Mouse (Mus musculus): ENCODE data around the gene Dffb.
"Not testable (repeated sequence)": the region's sequence is repeated elsewhere in the genome, so short reads cannot be mapped to it uniquely, and the experiment has no call there.

Gene Dffb

DNA sequence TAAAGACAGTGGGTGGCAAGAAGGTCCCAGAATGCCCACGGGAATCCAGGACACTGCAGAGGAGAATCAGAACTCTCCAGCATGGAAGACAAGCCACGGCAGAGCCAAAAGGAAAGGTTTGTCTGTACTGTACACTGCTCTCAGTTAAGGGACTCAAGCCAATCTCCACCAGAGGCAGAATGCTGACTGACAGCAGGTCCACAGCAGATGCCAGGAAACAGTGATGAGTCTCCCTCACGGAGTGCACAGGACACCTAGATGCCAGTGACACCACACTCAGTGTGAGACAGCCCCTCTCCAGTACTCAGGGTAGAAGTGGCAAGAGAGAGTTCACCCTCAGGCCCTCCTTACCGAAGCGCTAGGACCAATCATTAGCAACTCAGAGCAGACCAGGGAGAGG, 8.3 kb downstream of the Dffb start:
- no peak for DNase-seq (ENCODE audit: low read depth in 2 of 2, low spot score in 2 of 2)

DNA sequence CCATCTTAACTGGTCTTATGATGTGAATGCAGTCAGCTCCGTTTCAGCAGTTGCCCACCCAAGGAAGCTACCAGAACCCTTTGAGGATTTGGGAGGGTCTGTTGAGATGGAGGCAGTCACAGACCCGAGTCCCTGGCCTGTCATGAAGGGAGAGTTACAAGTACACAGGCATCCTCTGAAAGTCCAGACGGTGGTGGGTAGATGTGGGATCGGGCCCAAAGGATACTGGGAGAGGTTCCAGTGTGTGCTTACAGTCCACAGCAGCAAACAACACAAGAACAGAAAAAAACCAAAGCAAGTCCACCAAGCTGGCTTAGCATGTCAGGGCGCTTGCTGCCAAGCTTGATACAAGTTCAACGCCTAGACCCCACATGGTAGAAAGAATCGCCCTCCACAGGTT, 12.3 kb downstream of the Dffb start:
- DNase-seq (ENCODE audit: low read depth in 2 of 2, low spot score in 2 of 2) = no peak

DNA sequence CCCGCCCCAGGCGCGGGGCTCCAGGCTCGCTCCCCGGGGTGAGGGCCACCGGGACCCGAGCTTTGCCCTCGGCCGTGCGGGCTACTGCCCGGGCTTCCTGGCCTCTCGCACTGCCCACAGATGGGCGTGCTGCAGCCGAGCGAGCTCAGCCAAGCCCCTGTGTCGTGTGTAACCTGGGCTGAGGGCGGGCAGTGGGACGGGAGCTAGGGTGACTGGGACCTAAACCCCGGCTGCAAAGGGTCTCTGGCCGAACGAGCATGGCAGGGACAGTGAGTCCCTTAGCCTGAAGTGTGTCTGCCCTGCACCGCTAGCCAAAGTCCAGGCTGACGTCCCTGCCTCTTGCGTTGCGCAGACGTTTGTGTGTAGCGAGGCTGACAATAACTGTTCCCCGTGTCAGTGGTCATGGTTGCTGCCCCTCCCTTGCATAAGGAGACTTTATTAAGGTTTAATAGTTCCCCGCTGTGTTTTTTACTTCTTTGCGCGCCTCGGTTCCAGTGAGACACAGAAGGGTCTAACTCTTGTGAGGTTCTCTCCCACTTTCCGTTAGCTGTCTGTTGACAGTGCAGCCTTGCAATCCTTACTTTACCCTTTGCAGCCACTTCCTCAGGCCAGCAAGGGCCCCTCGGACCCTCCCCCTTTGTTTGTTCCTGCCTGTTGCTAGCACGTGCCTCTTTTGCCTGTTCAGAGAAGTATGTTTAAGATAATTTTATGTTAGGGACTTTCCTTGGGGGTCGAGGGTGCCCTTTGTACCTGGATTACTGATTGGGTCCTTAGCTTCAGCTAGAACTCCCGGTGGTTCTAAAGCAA, 17.3 kb downstream of the Dffb start:
- peak in 1 of 2 experiments; percentile 7 for DNase-seq (ENCODE audit: low read depth in 2 of 2, low spot score in 2 of 2)

DNA sequence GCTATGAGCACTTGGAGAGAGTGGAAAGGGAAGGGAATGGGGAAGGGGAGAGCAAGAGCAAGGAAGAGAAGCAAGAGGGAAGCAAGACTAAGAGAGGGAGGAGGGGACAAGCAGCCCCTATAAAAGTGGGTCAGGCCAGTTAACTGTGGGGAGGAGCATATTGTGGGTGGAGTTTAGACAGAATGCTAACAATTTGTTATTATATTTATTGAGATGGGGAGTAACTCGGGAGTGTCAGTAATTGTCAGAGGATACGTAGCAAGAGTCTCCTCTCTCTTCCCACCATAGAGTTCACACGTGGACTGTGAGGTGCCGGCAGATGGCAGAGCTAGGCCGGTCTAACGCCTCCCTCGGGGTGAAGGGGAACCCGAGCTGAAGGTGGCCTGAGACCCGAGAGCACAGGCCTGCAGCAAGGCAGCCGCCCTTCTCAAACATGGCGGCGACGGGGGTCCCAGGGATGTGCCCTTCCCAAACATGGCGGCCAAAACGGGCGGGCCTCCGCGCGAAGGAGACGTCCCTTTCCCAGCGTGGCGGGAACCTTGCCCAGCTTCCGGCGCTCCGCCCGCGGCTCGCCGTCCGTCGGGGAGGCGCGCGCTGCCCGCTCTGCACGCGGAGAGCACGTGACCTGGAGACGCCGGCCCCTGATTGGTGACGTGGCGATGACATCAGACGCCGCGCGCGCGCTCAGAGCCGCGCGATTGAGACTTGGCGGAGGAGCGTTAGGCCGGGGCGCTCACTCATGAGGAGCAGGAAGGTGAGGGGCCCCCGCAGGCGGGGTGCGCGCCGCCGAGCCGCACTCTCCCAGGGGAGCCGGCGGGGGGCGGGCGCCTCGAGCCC, 18.1 kb downstream of the Dffb start, which contains the start of gene A430005L14Rik:
Gene A430005L14Rik, plus strand, starts transcription at position 669 of the 837 bp plus-strand sequence.
- DNase-seq (ENCODE audit: low read depth in 2 of 2, low spot score in 2 of 2) = peak; percentile 85 to 87

DNA sequence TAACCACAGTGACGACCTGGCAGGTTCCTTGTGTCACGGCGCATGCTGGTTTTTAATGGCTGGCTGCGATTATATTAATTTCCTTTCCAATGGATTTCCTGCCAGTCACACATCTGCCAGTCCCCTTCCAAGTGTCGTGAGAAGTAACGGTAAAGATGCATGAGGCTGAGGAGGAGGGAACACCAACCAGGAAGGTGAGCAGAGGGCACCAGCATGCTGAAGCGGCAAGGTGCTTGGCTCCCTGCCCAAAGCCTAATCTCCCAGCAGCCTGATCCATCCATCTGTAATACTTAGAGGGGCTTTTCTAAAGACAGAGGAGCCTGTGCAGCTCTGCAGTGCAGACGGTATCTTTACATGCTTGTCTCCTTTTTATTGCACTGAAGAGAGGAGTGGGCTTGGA, 19.3 kb downstream of the Dffb start:
- no peak for DNase-seq (ENCODE audit: low read depth in 2 of 2, low spot score in 2 of 2)

DNA sequence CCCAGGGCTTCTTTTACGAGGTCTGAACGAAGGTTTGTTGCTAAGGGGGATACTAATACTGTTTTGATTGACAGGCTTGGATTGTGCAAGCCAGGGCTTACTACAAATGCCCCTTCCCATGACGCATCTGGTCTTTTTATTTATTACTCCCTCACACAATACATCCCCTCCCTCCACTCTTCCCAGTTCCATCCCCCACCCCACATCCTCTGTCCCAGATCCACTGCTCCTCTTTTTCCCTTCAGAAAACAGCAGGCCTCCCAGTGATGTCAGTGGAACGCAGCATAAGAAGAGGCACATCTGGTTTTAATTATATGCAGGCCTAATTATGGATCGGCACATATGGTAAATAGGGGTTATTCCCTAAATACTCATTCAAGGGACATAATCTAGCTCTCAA, 23.2 kb downstream of the Dffb start:
- no peak for DNase-seq (ENCODE audit: low read depth in 2 of 2, low spot score in 2 of 2)

DNA sequence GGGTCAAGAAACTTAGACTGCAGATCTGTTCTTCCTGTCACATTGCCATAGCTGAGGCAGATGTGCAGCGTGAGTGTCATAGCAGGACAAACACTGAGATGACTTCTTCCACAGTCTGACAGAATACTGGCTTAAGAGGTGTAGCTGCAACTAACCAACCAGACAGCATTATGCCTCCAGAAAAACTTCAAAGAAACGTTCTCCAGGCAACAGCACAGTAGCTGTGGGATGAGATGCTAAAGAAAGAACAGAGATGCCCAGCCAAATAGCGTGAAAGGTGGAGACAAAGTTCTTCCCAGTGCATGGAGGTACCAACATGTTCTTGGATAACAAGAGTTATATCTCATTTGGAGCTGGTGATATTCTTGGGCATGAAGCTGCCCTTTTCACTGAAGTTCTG, 23.8 kb downstream of the Dffb start:
- no peak for DNase-seq (ENCODE audit: low read depth in 2 of 2, low spot score in 2 of 2)

DNA sequence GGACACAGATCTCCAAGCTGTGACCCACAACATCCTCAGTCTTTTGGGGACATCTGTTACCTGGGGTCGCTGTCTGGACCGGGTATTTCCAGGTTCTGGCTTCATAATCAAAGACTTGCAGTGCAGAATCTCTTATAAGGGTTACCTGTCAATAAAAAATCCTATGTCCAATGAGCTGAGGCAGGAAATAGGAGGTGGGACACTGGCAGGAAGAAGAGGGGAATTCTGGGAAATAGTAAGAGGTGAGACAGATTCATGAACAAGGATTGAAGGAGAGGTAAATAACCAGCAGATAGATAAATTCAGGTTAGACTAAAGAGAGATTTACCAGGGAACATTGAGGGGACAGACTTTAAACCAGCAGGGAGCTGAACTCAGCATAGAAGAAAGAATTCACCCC, 24.6 kb downstream of the Dffb start:
- DNase-seq (ENCODE audit: low read depth in 2 of 2, low spot score in 2 of 2) = no peak

DNA sequence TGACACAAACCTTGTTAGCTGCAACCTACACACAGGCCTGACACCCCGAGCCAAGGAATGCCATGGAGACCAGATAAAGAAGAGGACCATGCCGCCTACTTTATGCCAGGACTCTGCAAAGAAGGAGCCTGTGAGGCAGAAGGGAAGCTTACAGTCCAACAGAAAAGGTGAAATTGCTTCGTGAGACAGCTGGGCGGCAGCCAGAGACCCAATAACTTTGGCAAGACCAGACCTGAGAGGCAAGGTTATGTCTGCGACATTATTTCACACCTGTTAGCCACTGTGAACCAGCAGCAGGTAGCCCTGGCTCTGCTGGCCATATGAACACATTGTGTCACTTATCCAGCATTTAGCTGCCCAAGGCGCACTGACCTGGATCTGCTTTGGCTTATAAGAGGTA, 29.2 kb downstream of the Dffb start:
- no peak for DNase-seq (ENCODE audit: low read depth in 2 of 2, low spot score in 2 of 2)

DNA sequence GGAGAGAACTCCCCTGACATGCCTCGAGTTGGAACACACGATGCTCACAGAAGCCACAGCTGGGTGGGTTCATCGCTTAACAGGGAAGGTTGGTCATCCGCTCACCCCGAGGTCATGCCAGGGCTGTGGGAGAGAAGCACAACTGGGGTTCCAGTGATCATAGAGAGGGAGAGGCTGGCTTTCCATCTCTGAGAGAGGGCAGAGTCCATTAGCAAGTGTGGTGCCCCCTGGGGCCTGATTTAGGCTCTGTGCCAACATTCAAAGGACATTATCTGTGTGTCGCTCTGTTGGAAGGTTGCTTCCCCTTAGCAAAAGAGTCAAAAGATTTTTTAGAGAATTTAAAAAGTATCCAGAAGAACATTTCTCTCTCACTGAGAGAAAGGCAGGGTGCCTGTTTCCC, 30.7 kb downstream of the Dffb start:
- DNase-seq (ENCODE audit: low read depth in 2 of 2, low spot score in 2 of 2) = no peak

DNA sequence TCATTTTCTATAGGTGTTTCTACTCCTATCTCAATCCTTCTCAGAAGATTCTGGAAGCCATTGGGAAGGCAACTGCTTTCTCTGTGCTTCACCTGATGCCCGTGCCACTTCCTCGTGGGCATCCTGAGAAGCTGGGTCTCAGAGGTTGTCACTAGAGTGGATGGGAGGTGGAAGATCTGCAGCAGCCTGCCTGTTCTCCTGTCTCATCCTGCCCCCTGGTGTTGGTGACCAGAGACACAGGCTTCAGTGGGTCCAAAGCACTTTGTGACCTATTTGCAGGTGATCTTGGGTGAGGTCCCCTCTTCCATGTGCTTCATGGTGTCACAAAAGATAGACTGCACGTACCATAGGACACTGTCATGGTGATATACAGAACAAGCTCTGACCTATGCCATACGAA, 31.7 kb downstream of the Dffb start:
- no peak for DNase-seq (ENCODE audit: low read depth in 2 of 2, low spot score in 2 of 2)

DNA sequence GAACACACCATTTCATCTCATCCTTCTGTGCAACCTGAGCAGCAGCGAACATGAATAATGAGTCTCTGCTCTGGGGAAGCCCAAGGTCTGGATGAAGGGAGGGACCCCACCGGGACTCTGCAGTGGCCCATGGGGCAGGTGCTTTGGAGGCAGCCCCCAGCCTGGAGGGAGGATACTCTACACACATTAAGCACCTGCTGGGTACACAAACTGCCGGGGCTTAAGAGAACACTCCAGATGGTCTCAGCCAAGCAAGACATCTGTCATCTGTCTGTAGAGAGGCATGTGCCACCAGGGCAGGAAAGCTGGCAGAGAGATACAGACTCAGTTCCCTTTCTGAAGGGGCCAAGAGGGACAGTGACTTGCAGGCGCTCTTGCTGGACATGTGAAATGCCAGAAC, 45.0 kb downstream of the Dffb start:
- DNase-seq (ENCODE audit: low read depth in 2 of 2, low spot score in 2 of 2) = no peak

DNA sequence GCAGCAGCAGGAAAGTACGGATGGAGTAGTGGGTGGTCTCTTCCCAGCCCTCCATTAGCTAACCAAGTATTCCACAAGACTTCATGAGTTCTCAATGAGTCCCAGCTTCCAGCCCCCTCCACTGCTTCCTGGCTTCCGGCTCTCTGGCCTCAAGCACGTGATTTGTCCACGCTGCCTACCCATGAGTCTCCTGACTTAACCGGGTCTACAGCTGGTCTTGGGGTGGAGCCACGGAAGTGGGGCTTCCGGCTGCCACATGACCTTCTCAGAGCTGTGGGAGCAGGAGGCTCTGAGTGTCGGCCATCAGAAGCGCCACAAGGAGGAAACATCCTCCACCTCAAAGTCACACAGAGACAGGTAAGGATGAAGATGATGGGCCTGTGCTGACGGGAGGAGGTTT, 45.5 kb downstream of the Dffb start:
- no peak for DNase-seq (ENCODE audit: low read depth in 2 of 2, low spot score in 2 of 2)

DNA sequence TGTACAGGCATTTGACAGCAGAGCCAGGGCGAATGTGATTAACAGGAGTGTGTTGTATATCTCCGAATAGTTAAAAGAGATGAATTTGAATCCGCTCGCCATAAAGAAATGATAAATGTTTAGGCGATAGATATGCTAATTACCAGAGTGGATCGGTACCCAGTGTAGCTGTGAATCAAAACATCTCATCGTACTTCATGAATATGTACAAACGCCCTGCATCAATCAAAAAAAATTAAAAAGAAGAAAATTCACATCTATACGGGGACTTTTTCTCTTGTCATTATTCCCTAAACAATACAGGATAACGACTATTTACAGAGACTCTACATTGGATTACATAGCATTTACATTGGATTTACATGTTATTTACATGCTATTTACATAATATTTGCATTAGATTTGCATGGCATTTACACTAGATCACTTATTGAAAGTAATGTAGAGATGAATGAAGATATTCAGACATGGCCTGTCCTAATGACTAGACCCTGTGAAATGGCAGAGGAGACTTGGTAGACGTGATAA, 46.1 kb downstream of the Dffb start:
- no peak for DNase-seq (ENCODE audit: low read depth in 2 of 2, low spot score in 2 of 2)

DNA sequence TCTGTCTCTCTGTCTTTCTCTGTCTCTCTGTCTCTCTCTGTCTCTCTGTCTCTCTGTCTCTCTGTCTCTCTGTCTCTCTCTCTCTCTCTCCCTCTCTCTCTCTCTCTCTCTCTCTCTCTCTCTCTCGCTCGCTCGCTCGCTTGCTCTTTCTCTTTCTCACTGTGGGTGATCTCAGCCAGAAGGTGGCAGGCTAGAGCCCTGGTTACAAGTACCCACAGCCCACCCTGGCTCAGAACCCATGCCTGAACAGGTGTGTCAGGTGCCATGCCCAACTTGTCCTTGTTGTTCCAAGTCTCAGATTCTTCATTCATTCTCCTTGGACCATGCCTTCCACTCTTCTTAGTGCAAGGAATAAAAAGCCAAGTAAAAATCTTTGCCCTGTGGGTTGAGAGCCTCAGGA, 52.8 kb downstream of the Dffb start:
- DNase-seq (ENCODE audit: low read depth in 2 of 2, low spot score in 2 of 2) = not testable (repeated sequence)

DNA sequence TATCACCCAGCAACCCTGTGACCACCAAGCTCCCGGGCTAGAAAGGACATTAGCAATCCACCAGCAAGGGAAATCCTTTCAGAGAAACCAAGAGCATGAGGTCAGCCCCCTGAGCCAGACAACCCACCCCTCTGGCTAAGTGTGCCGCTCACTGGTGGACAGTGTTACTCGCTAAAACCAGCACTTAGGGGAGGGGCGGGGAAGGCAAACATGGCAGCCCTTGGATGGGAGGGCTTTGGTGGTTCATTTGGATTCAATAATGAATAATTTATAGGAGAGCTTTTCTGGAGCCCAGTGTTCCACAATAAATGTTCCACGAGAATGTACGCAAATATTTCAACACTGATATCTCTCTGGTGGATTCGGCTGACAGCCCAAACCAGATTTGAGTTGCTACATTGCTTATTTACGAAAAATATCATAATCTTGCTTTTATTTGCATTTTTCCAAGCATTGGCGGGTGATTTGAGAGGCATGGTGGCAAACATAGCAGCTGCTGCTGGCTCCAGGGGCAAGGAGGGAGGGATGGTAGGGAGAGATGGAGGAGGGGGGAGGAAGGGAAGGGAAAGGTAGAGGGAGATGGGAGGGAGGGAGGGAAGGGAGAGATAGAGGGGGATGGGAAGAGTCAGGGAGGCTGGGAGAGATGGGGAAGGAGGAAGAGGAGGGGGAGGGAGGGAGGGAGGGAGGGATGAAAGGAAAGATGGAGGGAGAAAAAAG, 54.3 kb downstream of the Dffb start:
- DNase-seq (ENCODE audit: low read depth in 2 of 2, low spot score in 2 of 2) = no peak

DNA sequence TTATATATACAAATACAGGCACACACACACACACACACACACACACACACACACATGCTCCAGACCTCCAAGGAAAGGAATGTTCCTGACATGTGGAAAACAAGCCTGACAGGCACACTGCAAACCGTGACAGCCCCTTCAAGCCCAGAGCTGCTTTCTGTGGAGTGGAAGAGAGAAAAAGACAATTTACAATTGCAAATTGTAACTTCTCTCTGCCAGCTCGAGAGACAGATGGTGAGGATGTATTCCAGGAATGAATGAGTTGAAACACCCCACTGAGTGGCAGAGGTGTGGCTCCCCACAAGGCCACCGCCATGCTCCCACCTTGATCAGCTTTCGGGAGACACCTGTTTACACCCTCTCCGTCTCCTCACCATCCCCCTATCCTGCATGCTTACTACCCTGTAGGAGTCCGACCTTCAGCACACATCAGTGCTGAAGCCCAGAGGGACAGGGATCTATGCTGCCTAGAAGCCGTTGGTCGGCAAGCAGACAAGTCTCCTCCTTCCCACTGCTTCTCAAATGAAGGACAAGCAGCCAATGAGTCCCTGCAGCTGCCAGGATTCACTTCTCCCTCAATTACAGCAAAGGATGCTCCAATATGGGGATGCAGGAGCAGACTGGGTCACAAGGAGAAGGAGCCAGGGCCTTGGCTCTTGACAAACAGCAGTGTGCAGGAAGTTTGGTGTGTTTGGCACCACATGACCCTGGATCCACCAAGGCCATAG, 57.0 kb downstream of the Dffb start:
- DNase-seq (ENCODE audit: low read depth in 2 of 2, low spot score in 2 of 2) = no peak
